Mouse (Mus musculus): Measurements from ENCODE around the gene Dao. TPM values are rescaled to one million over a fixed set of nuclear protein-coding genes. Genes with fewer than 3 reads are reported as not detected.

The Dao gene
- total RNA-seq, 2 experiments from 2014 or later: not detected

DNA sequence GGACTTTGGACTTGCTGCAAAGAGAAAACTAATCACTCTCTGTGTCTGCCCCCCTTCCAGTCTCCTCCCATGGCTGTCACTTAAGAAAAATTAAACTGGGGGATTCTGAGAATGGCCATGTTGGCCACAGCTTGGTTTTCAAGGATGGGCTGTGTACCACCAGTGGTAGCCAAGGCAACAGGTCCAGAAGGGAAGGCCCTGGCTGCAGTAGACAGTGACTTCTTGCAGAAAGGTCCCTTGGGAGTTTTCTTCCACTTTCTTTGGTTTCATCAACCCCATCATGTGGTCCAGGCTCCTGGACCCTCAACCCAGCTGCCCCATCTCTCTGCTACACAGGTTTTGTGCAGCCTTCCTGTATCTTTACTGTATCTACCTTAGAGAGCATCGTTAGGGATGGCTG lies 37.4 kb downstream of the Dao start:
- no peak for TF ChIP-seq CTCF (IDR thresholded peaks at IDR 0.05)
- H3K27ac ChIP-seq: no peak overlapping the region
- DNase-seq: peak; percentile 4
- H3K4me3 ChIP-seq: no peak overlapping the region
- intact Hi-C loops (cut with DNase I): no loop called here

GRCm38 (mm10) chr5:114041327-114041930 lies 37.9 kb downstream of the Dao start:
- no peak overlapping the region for H3K27ac ChIP-seq
- intact Hi-C loops (cut with DNase I): no loop called here
- no peak overlapping the region for H3K4me3 ChIP-seq
- TF ChIP-seq CTCF (IDR thresholded peaks at IDR 0.05): no peak
- peak; percentile 35 for DNase-seq

DNA sequence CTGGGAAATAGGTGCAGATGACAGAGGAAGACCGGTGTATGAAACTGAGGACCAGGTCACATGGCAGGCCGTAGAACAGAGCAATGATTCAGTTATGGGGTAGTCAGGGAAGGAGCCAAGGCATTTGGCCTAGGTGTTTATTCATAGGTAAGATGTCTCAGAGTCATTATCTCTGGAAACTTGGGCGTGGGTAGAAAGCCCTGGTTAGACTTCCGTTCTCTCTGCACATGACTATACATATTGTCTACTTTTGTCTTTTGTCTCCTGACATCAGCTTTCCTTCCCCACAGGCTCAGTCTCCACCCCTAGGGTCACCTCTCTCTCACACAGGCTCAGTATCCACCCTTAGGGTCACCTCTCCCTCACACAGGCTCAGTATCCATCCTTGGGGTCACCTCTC lies 40.3 kb downstream of the Dao start:
- Histone ChIP-seq H3K4me3 (no peak overlapping the region), H3K27ac (no peak overlapping the region)
- intact Hi-C loops (cut with DNase I): no loop called here
- no peak for DNase-seq
- TF ChIP-seq CTCF (IDR thresholded peaks at IDR 0.05): no peak

DNA sequence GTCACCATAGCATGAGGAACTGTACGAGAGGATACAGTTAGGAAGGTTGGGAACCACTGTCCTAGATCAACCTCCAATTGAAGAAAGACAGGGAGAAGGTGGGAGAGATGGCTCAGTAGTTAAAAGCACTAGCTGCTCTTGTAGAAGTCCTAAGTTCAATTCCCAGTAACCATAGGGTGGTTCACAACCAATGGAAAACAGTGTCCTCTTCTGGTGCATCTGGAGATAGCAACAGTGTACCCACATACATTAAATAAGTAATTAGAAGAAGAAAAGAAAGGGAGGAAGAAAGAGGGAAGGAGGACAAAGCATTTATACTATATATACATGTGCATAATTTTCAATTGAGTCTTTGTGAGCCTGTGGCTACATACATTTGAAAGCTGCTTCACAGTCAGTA lies 41.6 kb downstream of the Dao start:
- Histone ChIP-seq H3K27ac (no peak overlapping the region), H3K4me3 (no peak overlapping the region)
- DNase-seq: no peak
- intact Hi-C loops (cut with DNase I): loop anchor here (5.0 kb wide), 2 partner anchors 88 to 188 kb away; no protein-coding TSS in a partner anchor
- peak; percentile 55 for TF ChIP-seq CTCF (IDR thresholded peaks at IDR 0.05)

- no peak for DNase-seq
- Histone ChIP-seq H3K4me3 (no peak overlapping the region), H3K27ac (no peak overlapping the region)
- intact Hi-C loops (cut with DNase I): loop anchor here (5.0 kb wide), 2 partner anchors 89 to 189 kb away; no protein-coding TSS in a partner anchor
- TF ChIP-seq CTCF (IDR thresholded peaks at IDR 0.05): no peak
These were observed 42.6 kb downstream of the Dao start for GRCm38 (mm10) chr5:114046151-114046550.

DNA sequence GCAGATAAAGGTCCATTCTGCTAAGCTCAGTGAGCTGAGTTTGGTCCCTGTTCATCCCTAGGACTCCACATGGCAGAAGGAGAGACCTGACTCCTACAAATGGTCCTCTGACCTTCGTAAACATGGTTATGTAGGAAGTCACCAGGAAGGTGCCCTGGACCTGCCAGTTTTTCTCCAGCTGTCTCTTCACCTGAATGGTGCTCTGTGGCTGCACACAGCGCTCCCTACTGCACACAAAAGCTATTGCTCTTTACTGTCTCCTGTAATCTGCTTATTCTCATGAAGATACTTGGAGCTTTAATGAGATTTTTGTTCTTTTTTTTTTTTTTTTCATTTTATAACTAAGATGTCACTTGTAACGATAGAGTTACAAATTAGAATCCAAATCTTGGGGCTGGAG lies 43.1 kb downstream of the Dao start:
- peak; percentile 26; the same call in 1 of the 2 replicates for TF ChIP-seq CTCF (IDR thresholded peaks at IDR 0.05)
- no peak for DNase-seq
- H3K4me3 ChIP-seq: no peak overlapping the region
- no peak overlapping the region for H3K27ac ChIP-seq
- intact Hi-C loops (cut with DNase I): loop anchor here (5.0 kb wide), 2 partner anchors 89 to 189 kb away; no protein-coding TSS in a partner anchor

- H3K4me3 ChIP-seq: no peak overlapping the region
- no peak overlapping the region for H3K27ac ChIP-seq
- peak; percentile 53 for TF ChIP-seq CTCF (IDR thresholded peaks at IDR 0.05)
- DNase-seq: no peak
- intact Hi-C loops (cut with DNase I): loop anchor here (5.0 kb wide), 2 partner anchors 90 to 190 kb away; no protein-coding TSS in a partner anchor
These were observed 43.7 kb downstream of the Dao start for GRCm38 (mm10) chr5:114047182-114047581.

DNA sequence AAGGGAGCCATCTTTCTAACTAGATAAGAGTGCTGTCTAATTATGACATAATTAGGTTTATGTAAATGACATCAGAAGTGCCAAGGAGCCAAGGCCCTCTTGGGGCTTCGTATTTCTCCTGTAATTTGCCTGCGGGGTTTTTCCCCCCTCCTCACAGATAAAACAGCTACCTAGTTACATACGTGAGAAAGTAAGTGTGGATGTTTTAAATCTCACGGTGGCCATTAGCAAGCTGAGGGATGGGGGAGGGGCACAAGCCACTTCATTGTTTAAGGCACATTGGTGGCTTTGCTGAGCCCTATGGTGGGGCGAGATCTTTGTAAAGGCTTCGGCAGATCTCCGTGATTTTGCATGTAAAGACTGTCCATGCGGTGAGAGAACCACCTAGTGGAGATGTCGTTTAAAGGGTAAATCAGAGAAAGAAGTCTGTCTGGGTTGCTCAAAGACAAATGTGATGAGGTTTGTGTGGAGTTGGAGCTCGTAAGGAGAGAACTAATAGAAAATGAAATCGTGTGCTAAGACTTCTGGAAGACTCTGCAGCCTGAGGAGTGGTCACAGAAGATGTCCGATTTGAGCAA lies 45.3 kb downstream of the Dao start:
- intact Hi-C loops (cut with DNase I): loop anchor here (5.0 kb wide), 2 partner anchors 92 to 192 kb away; no protein-coding TSS in a partner anchor
- Histone ChIP-seq H3K4me3 (no peak overlapping the region), H3K27ac (no peak overlapping the region)
- TF ChIP-seq CTCF (IDR thresholded peaks at IDR 0.05): no peak
- DNase-seq: no peak

DNA sequence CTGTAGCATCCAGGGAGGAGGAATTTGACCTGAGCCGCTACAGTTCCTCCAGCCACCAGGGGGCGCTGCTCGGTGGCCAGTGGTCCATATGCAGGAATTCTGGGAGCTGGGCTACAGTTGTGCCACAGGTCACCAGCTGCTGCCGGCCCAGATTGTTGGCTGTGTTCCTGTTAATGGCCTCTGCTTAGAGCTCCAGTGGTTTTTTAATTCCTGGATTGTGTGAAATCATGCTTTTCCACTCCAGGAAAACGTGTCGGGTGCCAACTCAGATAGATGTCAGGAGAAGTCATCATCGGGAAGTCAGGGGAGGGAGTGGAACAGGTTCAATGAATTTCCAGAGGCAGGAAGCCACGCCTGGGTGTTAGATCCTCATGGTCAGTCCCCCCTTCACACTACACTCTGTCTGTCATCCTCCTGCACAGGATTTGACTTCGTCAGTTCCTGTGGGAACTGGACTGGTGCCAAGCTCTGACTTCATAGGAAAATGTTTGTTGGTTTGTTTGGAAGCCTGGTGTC lies 48.8 kb downstream of the Dao start:
- intact Hi-C loops (cut with DNase I): loop anchor here (5.0 kb wide), 2 partner anchors 75 to 255 kb away; partner anchors contain the start of gene Alkbh2
- peak; percentile 90 for TF ChIP-seq CTCF (IDR thresholded peaks at IDR 0.05)
- DNase-seq: peak; percentile 82
- H3K27ac ChIP-seq: peak overlapping the region; percentile 66
- H3K4me3 ChIP-seq: peak overlapping the region; percentile 51

DNA sequence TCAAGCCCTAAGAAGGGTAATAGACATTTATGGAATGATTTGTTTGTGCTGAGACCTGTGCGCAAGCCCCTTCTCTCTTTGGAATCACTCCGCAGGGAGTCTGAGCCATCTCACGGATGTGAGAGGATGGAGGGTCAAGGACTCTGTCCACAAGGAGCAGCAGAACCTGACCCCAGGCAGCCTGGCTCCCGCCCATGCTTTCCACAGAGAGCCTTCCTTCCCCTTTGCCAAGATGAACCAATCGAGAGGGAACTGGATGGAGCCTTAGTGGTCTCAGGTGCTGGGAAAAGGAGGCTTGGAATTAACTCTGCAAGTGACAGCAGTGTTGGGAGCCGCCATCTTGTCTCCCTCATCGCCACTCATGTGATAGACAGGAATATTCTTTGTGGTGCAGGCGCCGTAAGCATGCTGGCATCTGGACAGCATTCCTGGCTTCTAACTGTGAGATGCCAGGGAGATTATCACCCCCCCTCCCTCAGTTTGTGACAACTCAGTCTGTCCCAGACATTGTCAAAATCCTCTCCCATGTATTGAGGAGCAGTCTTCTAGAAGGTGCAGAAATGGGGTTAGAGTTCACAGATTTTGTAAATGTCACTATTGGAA lies 53.7 kb downstream of the Dao start:
- Histone ChIP-seq H3K4me3 (no peak overlapping the region), H3K27ac (no peak overlapping the region)
- no peak for TF ChIP-seq CTCF (IDR thresholded peaks at IDR 0.05)
- no peak for DNase-seq
- intact Hi-C loops (cut with DNase I): no loop called here

DNA sequence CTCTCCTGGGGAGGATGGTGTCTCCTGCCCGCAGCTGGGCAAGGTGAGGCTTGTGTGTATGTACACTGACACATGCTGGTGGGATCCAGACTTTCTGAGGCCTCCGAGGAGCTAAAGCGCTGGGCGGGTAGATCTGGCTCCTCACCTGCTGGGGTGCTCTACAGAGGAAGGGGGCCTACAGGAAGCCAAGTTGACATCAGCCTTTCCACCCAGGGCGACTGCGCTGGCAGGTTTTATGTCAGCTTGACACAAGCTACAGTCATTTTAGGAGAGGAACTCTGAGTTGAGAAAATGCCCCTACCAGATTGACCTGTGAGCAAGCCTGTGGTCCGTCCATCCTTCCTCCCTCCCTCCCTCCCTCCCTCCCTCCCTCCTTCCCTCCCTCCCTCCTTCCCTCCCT lies 58.2 kb downstream of the Dao start:
- no peak overlapping the region for H3K27ac ChIP-seq
- intact Hi-C loops (cut with DNase I): no loop called here
- TF ChIP-seq CTCF (IDR thresholded peaks at IDR 0.05): no peak
- no peak for DNase-seq
- no peak overlapping the region for H3K4me3 ChIP-seq

GRCm38 (mm10) chr5:114063958-114064357 lies 60.5 kb downstream of the Dao start:
- intact Hi-C loops (cut with DNase I): no loop called here
- no peak overlapping the region for H3K4me3 ChIP-seq
- no peak overlapping the region for H3K27ac ChIP-seq
- TF ChIP-seq CTCF (IDR thresholded peaks at IDR 0.05): no peak
- no peak for DNase-seq

- TF ChIP-seq CTCF (IDR thresholded peaks at IDR 0.05): no peak
- Histone ChIP-seq H3K4me3 (no peak within 1 kb of the TSS), H3K27ac (no peak within 1 kb of the TSS)
- intact Hi-C loops (cut with DNase I): no loop called here
- DNase-seq: no peak
These were observed 61.7 kb downstream of the Dao start, which contains the start of gene Usp30 for GRCm38 (mm10) chr5:114065161-114065560. Gene Usp30 (plus strand): TSS chr5:114065461.

Measured in gastrocnemius, adult 2 months (tissue).